In the genomic region with DNA sequence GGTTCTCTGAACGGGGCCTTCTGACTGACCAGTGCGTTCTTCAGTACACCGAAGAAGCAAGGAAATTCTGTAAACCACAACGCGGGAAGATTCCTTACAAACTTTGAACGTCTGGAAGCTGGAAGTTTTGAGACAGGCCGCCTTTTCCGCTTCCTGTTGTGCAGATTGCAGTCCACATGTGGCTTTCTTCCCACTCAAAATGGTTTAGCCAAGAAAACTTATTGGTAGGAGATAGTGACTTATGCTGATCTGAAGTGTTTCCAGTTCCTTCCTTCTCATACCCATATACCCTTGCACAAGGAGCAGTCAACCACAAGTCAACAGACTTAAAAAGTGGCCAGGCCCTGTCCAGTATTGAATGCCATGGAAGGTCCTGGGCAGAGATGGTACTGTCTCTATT, we compare ENCODE assay signal across 7 mouse cellular contexts. TPM values are rescaled to one million over a fixed set of nuclear protein-coding genes. Genes with fewer than 3 reads are reported as not detected.
DNase-seq lines count a peak whose midpoint lies in the region; ATAC-seq and TF ChIP-seq lines count a peak whose summit lies in the region.

No protein-coding gene starts in this region.

- H3K9me3 ChIP-seq in lung, embryonic 14.5 days (ENCODE audit: low read depth, low read length): no peaks in the 10 kb centered on the region
- H3K9me3 ChIP-seq in forebrain, embryonic 11.5 days (ENCODE audit: control insufficient read depth, low read length): no peaks in the 10 kb centered on the region
- no peaks in the 10 kb centered on the region for H3K9me3 ChIP-seq in limb, embryonic 14.5 days (ENCODE audit: control insufficient read depth, low read length)
- no peaks in the 10 kb centered on the region for H3K9me3 ChIP-seq in stomach, embryonic 14.5 days (ENCODE audit: control insufficient read depth, low read depth, low read length)

- no peak for TF ChIP-seq CTCF in lung, embryonic 14.5 days (IDR thresholded peaks at IDR 0.05; ENCODE audit: low read depth)

- no peak for ATAC-seq in lung, embryonic 14.5 days (ENCODE audit: insufficient read depth)
- no peak for ATAC-seq in forebrain, embryonic 11.5 days (replicated peaks; ENCODE audit: low FRiP score)
- ATAC-seq in limb, embryonic 14.5 days (ENCODE audit: low FRiP score, low read depth): no peak
- no peak for ATAC-seq in stomach, embryonic 14.5 days (ENCODE audit: insufficient number of reproducible peaks, insufficient read depth, low FRiP score, low read depth)

- no peak overlapping the region for H3K27ac ChIP-seq in lung, embryonic 14.5 days (ENCODE audit: low read depth)
- no peak overlapping the region for H3K27ac ChIP-seq in forebrain, embryonic 11.5 days (ENCODE audit: low read depth, low read length)
- H3K27ac ChIP-seq in limb, embryonic 14.5 days (replicated peaks; ENCODE audit: low read depth, low read length): no peak overlapping the region
- no peak overlapping the region for H3K27ac ChIP-seq in stomach, embryonic 14.5 days (ENCODE audit: low read length)

- WGBS in lung, embryonic 14.5 days: 49% methylated on average over 8 of the region's 8 CpGs
- WGBS in forebrain, embryonic 11.5 days: 72% methylated on average over 8 of the region's 8 CpGs
- WGBS in limb, embryonic 14.5 days: 61% methylated on average over 8 of the region's 8 CpGs
- 60% methylated on average over 8 of the region's 8 CpGs for WGBS in stomach, embryonic 14.5 days

- peaks cover 14% of the 10 kb centered on the region for H3K4me1 ChIP-seq in lung, embryonic 14.5 days (ENCODE audit: insufficient read depth)
- peaks cover 7% of the 10 kb centered on the region; the same call in 1 of the 2 replicates for H3K4me1 ChIP-seq in forebrain, embryonic 11.5 days (replicated peaks; ENCODE audit: control insufficient read depth, insufficient read depth, low read length)
- peaks cover 19% of the 10 kb centered on the region for H3K4me1 ChIP-seq in limb, embryonic 14.5 days (ENCODE audit: control insufficient read depth, insufficient read depth, low read length)
- peaks cover 19% of the 10 kb centered on the region; the same call in 1 of the 2 replicates for H3K4me1 ChIP-seq in stomach, embryonic 14.5 days (ENCODE audit: control insufficient read depth, insufficient read depth, low read length)

- H3K36me3 ChIP-seq in lung, embryonic 14.5 days (ENCODE audit: insufficient read depth): peaks cover 17% of the 10 kb centered on the region
- peaks cover 4% of the 10 kb centered on the region; the same call in 1 of the 2 replicates for H3K36me3 ChIP-seq in forebrain, embryonic 11.5 days (ENCODE audit: control insufficient read depth, insufficient read depth, low read length)
- H3K36me3 ChIP-seq in limb, embryonic 14.5 days (ENCODE audit: control insufficient read depth, insufficient read depth, low read length): peaks cover 19% of the 10 kb centered on the region
- peaks cover 9% of the 10 kb centered on the region for H3K36me3 ChIP-seq in stomach, embryonic 14.5 days (ENCODE audit: control insufficient read depth, insufficient read depth, low read length)

- no peak for TF ChIP-seq POLR2A in limb, embryonic 14.5 days (IDR thresholded peaks at IDR 0.05; ENCODE audit: borderline replicate concordance, extremely low read depth, insufficient read depth, insufficient read length)

- DNase-seq in lung, embryonic 14.5 days: peak; percentile 5
- DNase-seq in lung, postnatal 25 days (ENCODE audit: low spot score): no peak
- no peak for DNase-seq in forebrain, embryonic 11.5 days (ENCODE audit: low spot score)
- no peak for DNase-seq in limb, embryonic 14.5 days (ENCODE audit: low spot score)
- DNase-seq in c-Kit-positive CD71-positive TER-119-positive erythroid progenitor cells, embryonic 14.5 days (ENCODE audit: low spot score): no peak
- no peak for DNase-seq in frontal cortex, postnatal 36 days (ENCODE audit: low spot score in 2 of 2)

- peak overlapping the region; percentile 94 for H3K4me3 ChIP-seq in lung, embryonic 14.5 days (ENCODE audit: low read depth, low read length)
- H3K4me3 ChIP-seq in forebrain, embryonic 11.5 days (ENCODE audit: low read depth, low read length): peak overlapping the region; percentile 95
- H3K4me3 ChIP-seq in limb, embryonic 14.5 days (replicated peaks; ENCODE audit: low read length): peak overlapping the region; percentile 97
- peak overlapping the region; percentile 97; the same call in 1 of the 2 replicates for H3K4me3 ChIP-seq in stomach, embryonic 14.5 days (ENCODE audit: low read depth, low read length)

- no peaks in the 10 kb centered on the region for H3K27me3 ChIP-seq in lung, embryonic 14.5 days (ENCODE audit: insufficient read depth, low read length)
- H3K27me3 ChIP-seq in forebrain, embryonic 11.5 days (ENCODE audit: control insufficient read depth, insufficient read depth, low read length): no peaks in the 10 kb centered on the region
- no peaks in the 10 kb centered on the region for H3K27me3 ChIP-seq in limb, embryonic 14.5 days (ENCODE audit: control insufficient read depth, insufficient read depth, low read length)
- H3K27me3 ChIP-seq in stomach, embryonic 14.5 days (ENCODE audit: control insufficient read depth, insufficient read depth, low read length): no peaks in the 10 kb centered on the region

- peak overlapping the region; percentile 78 for H3K9ac ChIP-seq in lung, embryonic 14.5 days
- peak overlapping the region; percentile 78 for H3K9ac ChIP-seq in forebrain, embryonic 11.5 days (ENCODE audit: low read length)
- H3K9ac ChIP-seq in limb, embryonic 14.5 days (ENCODE audit: low read depth, low read length, severe bottlenecking): 0 out of 2 replicates have a peak overlapping the region, but pooled peaks have one; percentile 73
- no peak overlapping the region; the same call in 1 of the 2 replicates for H3K9ac ChIP-seq in stomach, embryonic 14.5 days (replicated peaks; ENCODE audit: low read depth, low read length)

- peak overlapping the region; percentile 92 for H3K4me2 ChIP-seq in lung, embryonic 14.5 days
- peak overlapping the region; percentile 84 for H3K4me2 ChIP-seq in forebrain, embryonic 11.5 days (ENCODE audit: low read depth, low read length, severe bottlenecking)
- H3K4me2 ChIP-seq in limb, embryonic 14.5 days (replicated peaks; ENCODE audit: low read depth, low read length, severe bottlenecking): peak overlapping the region; percentile 82
- H3K4me2 ChIP-seq in stomach, embryonic 14.5 days (replicated peaks; ENCODE audit: low read depth, low read length): peak overlapping the region; percentile 86

RNA-seq across cellular contexts. Expression of a gene that starts 1.0 kb away (rescaled TPM):
- 9.3 and 11.5 TPM in 2 replicates for polyA plus RNA-seq in lung, embryonic 14.5 days (2014; fragmentation: Nextera tagmentation; extraction: Ambion mirVana)
- 1.6 and 2.7 TPM in 2 replicates for polyA plus RNA-seq in forebrain, embryonic 11.5 days (2014; fragmentation: Nextera tagmentation; extraction: Ambion mirVana)
- polyA plus RNA-seq in limb, embryonic 14.5 days (2012; rRNA removed): 23.7 and 27.5 TPM in 2 replicates
- 13.9 and 20.5 TPM in 2 replicates for polyA plus RNA-seq in limb, embryonic 14.5 days (2014; fragmentation: Nextera tagmentation; extraction: Ambion mirVana)
- 18.0 and 24.1 TPM in 2 replicates for polyA plus RNA-seq in stomach, embryonic 14.5 days (2014; fragmentation: Nextera tagmentation; extraction: Ambion mirVana)

RNA-seq across cellular contexts. Expression of a gene that starts 1.3 kb away (rescaled TPM):
- 16.6 and 17.4 TPM in 2 replicates for polyA plus RNA-seq in lung, embryonic 14.5 days (2014; fragmentation: Nextera tagmentation; extraction: Ambion mirVana)
- polyA plus RNA-seq in forebrain, embryonic 11.5 days (2014; fragmentation: Nextera tagmentation; extraction: Ambion mirVana): 22.5 and 24.5 TPM in 2 replicates
- polyA plus RNA-seq in limb, embryonic 14.5 days (2012; rRNA removed): 19.3 and 20.6 TPM in 2 replicates
- polyA plus RNA-seq in limb, embryonic 14.5 days (2014; fragmentation: Nextera tagmentation; extraction: Ambion mirVana): 17.6 and 17.8 TPM in 2 replicates
- 12.0 and 13.5 TPM in 2 replicates for polyA plus RNA-seq in stomach, embryonic 14.5 days (2014; fragmentation: Nextera tagmentation; extraction: Ambion mirVana)

RNA-seq across cellular contexts. Expression of a gene that starts 1.6 kb away (rescaled TPM):
- 11.0 and 12.2 TPM in 2 replicates for polyA plus RNA-seq in lung, embryonic 14.5 days (2014; fragmentation: Nextera tagmentation; extraction: Ambion mirVana)
- polyA plus RNA-seq in forebrain, embryonic 11.5 days (2014; fragmentation: Nextera tagmentation; extraction: Ambion mirVana): 8.2 and 9.5 TPM in 2 replicates
- polyA plus RNA-seq in limb, embryonic 14.5 days (2012; rRNA removed): 1.3 and 4.2 TPM in 2 replicates
- polyA plus RNA-seq in limb, embryonic 14.5 days (2014; fragmentation: Nextera tagmentation; extraction: Ambion mirVana): 11.8 and 12.1 TPM in 2 replicates
- polyA plus RNA-seq in stomach, embryonic 14.5 days (2014; fragmentation: Nextera tagmentation; extraction: Ambion mirVana): 8.5 and 9.8 TPM in 2 replicates

RNA-seq across cellular contexts. Expression of a gene that starts 8.8 kb away (rescaled TPM):
- polyA plus RNA-seq in lung, embryonic 14.5 days (2014; fragmentation: Nextera tagmentation; extraction: Ambion mirVana): 85.4 and 93.3 TPM in 2 replicates
- 101 and 111 TPM in 2 replicates for polyA plus RNA-seq in forebrain, embryonic 11.5 days (2014; fragmentation: Nextera tagmentation; extraction: Ambion mirVana)
- 39.3 and 41.1 TPM in 2 replicates for polyA plus RNA-seq in limb, embryonic 14.5 days (2012; rRNA removed)
- 62.8 and 63.2 TPM in 2 replicates for polyA plus RNA-seq in limb, embryonic 14.5 days (2014; fragmentation: Nextera tagmentation; extraction: Ambion mirVana)
- 69.6 and 74.0 TPM in 2 replicates for polyA plus RNA-seq in stomach, embryonic 14.5 days (2014; fragmentation: Nextera tagmentation; extraction: Ambion mirVana)

RNA-seq across cellular contexts. Expression of a gene that starts 15.9 kb away (rescaled TPM):
- 421 and 428 TPM in 2 replicates for polyA plus RNA-seq in lung, embryonic 14.5 days (2014; fragmentation: Nextera tagmentation; extraction: Ambion mirVana)
- 370 and 424 TPM in 2 replicates for polyA plus RNA-seq in forebrain, embryonic 11.5 days (2014; fragmentation: Nextera tagmentation; extraction: Ambion mirVana)
- polyA plus RNA-seq in limb, embryonic 14.5 days (2012; rRNA removed): 1,216 and 1,303 TPM in 2 replicates
- 384 and 422 TPM in 2 replicates for polyA plus RNA-seq in limb, embryonic 14.5 days (2014; fragmentation: Nextera tagmentation; extraction: Ambion mirVana)
- 373 and 398 TPM in 2 replicates for polyA plus RNA-seq in stomach, embryonic 14.5 days (2014; fragmentation: Nextera tagmentation; extraction: Ambion mirVana)
